Mouse (Mus musculus): Measurements from ENCODE around the gene E2f6.

Gene E2f6

GRCm38 (mm10) chr12:16876667-16877066, 65.9 kb downstream of the E2f6 start:
- no peak for DNase-seq

- DNase-seq: no peak
Measured at GRCm38 (mm10) chr12:16877141-16877540, 66.4 kb downstream of the E2f6 start.

GRCm38 (mm10) chr12:16877679-16878078, 66.9 kb downstream of the E2f6 start:
- no peak for DNase-seq

- no peak for DNase-seq
Measured at GRCm38 (mm10) chr12:16879369-16879768, 68.6 kb downstream of the E2f6 start.

- no peak for DNase-seq
Measured at GRCm38 (mm10) chr12:16880077-16880476, 69.3 kb downstream of the E2f6 start.

- no peak for DNase-seq
Measured at GRCm38 (mm10) chr12:16882442-16882841, 71.7 kb downstream of the E2f6 start.

- no peak for DNase-seq
Measured at GRCm38 (mm10) chr12:16883111-16883510, 72.3 kb downstream of the E2f6 start.

- DNase-seq: no peak
Measured at GRCm38 (mm10) chr12:16884534-16884933, 73.8 kb downstream of the E2f6 start.

GRCm38 (mm10) chr12:16886354-16886753, 75.6 kb downstream of the E2f6 start:
- DNase-seq: no peak
